Mouse (Mus musculus): ENCODE results near the gene Ppp1r21. TPM values are rescaled to one million over a fixed set of nuclear protein-coding genes. Genes with fewer than 3 reads are reported as not detected.

The Ppp1r21 gene
- total RNA-seq (2014; fragmentation: Nextera tagmentation) = 31.8 and 34.3 TPM in 2 replicates
- total RNA-seq (2017) = 31.0 and 33.5 TPM in 2 replicates
- polyA plus RNA-seq (2012) = 3.4 and 4.6 TPM in 2 replicates

GRCm38 (mm10) chr17:88529519-88530235 lies at the start of gene Ppp1r21:
Gene Ppp1r21, plus strand, starts transcription at chr17:88530118.
- peak; percentile 89 for DNase-seq (ENCODE audit: low spot score)
- peaks cover 24% of the 10 kb centered on the region for H3K4me1 ChIP-seq (ENCODE audit: insufficient read depth, low read depth, low read length)
- H3K27me3 ChIP-seq (ENCODE audit: insufficient read depth, low read length) = peaks cover under 1% of the 10 kb centered on the region
- peaks cover 6% of the 10 kb centered on the region for H3K36me3 ChIP-seq (replicated peaks)
- TF ChIP-seq POLR2AphosphoS5 (IDR thresholded peaks at IDR 0.05; ENCODE audit: insufficient replicate concordance, low read depth, low read length) = no peak
- TF ChIP-seq GATA2 (IDR thresholded peaks at IDR 0.05; ENCODE audit: borderline replicate concordance, low read depth, low read length) = no peak
- no peak for TF ChIP-seq GATA1 (IDR thresholded peaks at IDR 0.05; ENCODE audit: borderline replicate concordance, low read length)
- no peak for TF ChIP-seq CTCF (IDR thresholded peaks at IDR 0.05; ENCODE audit: low read depth, low read length)
- no peak for TF ChIP-seq TAL1 (conservative IDR thresholded peaks at IDR 0.05; ENCODE audit: low read depth, low read length)
- ATAC-seq (ENCODE audit: extremely low read depth, insufficient number of reproducible peaks, low FRiP score, poor library complexity, severe bottlenecking) = peak; percentile 87
- peak within 1 kb of the TSS; percentile 83 for H3K4me3 ChIP-seq (ENCODE audit: low read depth, low read length)
- no peaks in the 10 kb centered on the region for H3K9me3 ChIP-seq (replicated peaks)

- Histone ChIP-seq H3K4me1 (ENCODE audit: insufficient read depth, low read depth, low read length) (peaks cover 46% of the 10 kb centered on the region), H3K9me3 (replicated peaks) (no peaks in the 10 kb centered on the region), H3K27me3 (ENCODE audit: insufficient read depth, low read length) (no peaks in the 10 kb centered on the region), H3K36me3 (replicated peaks) (peaks cover 38% of the 10 kb centered on the region), H3K4me3 (ENCODE audit: low read depth, low read length) (peak overlapping the region; percentile 48; the same call in 1 of the 2 replicates)
- DNase-seq (ENCODE audit: low spot score) (no peak), ATAC-seq (ENCODE audit: extremely low read depth, insufficient number of reproducible peaks, low FRiP score, poor library complexity, severe bottlenecking) (peak; percentile 32)
- no peak for TF ChIP-seq POLR2AphosphoS5 (IDR thresholded peaks at IDR 0.05; ENCODE audit: insufficient replicate concordance, low read depth, low read length)
- TF ChIP-seq CTCF (IDR thresholded peaks at IDR 0.05; ENCODE audit: low read depth, low read length) = no peak
- TF ChIP-seq GATA1 (IDR thresholded peaks at IDR 0.05; ENCODE audit: borderline replicate concordance, low read length) = no peak
- no peak for TF ChIP-seq GATA2 (IDR thresholded peaks at IDR 0.05; ENCODE audit: borderline replicate concordance, low read depth, low read length)
- no peak for TF ChIP-seq TAL1 (conservative IDR thresholded peaks at IDR 0.05; ENCODE audit: low read depth, low read length)
Measured at GRCm38 (mm10) chr17:88480369-88480768, 49.5 kb upstream of the Ppp1r21 start.

GRCm38 (mm10) chr17:88481062-88481461 lies 48.9 kb upstream of the Ppp1r21 start:
- ATAC-seq (ENCODE audit: extremely low read depth, insufficient number of reproducible peaks, low FRiP score, poor library complexity, severe bottlenecking) (no peak), DNase-seq (ENCODE audit: low spot score) (no peak)
- Histone ChIP-seq H3K36me3 (replicated peaks) (peaks cover 39% of the 10 kb centered on the region), H3K4me1 (ENCODE audit: insufficient read depth, low read depth, low read length) (peaks cover 42% of the 10 kb centered on the region), H3K4me3 (ENCODE audit: low read depth, low read length) (no peak overlapping the region; the same call in 1 of the 2 replicates), H3K27me3 (ENCODE audit: insufficient read depth, low read length) (no peaks in the 10 kb centered on the region), H3K9me3 (replicated peaks) (no peaks in the 10 kb centered on the region)
- TF ChIP-seq POLR2AphosphoS5 (IDR thresholded peaks at IDR 0.05; ENCODE audit: insufficient replicate concordance, low read depth, low read length) = no peak
- no peak for TF ChIP-seq GATA1 (IDR thresholded peaks at IDR 0.05; ENCODE audit: borderline replicate concordance, low read length)
- no peak for TF ChIP-seq GATA2 (IDR thresholded peaks at IDR 0.05; ENCODE audit: borderline replicate concordance, low read depth, low read length)

- peak; percentile 74 for ATAC-seq (ENCODE audit: extremely low read depth, insufficient number of reproducible peaks, low FRiP score, poor library complexity, severe bottlenecking)
- no peak for TF ChIP-seq GATA2 (IDR thresholded peaks at IDR 0.05; ENCODE audit: borderline replicate concordance, low read depth, low read length)
- TF ChIP-seq CTCF (IDR thresholded peaks at IDR 0.05; ENCODE audit: low read depth, low read length) = no peak
- TF ChIP-seq GATA1 (IDR thresholded peaks at IDR 0.05; ENCODE audit: borderline replicate concordance, low read length) = no peak
- no peak for TF ChIP-seq POLR2AphosphoS5 (IDR thresholded peaks at IDR 0.05; ENCODE audit: insufficient replicate concordance, low read depth, low read length)
- no peak for TF ChIP-seq TAL1 (conservative IDR thresholded peaks at IDR 0.05; ENCODE audit: low read depth, low read length)
- DNase-seq (ENCODE audit: low spot score) = peak; percentile 29
- H3K4me1 ChIP-seq (ENCODE audit: insufficient read depth, low read depth, low read length) = peaks cover 42% of the 10 kb centered on the region
- H3K4me3 ChIP-seq (ENCODE audit: low read depth, low read length) = no peak overlapping the region
- peaks cover 42% of the 10 kb centered on the region for H3K36me3 ChIP-seq (replicated peaks)
- H3K27me3 ChIP-seq (ENCODE audit: insufficient read depth, low read length) = no peaks in the 10 kb centered on the region
- no peaks in the 10 kb centered on the region for H3K9me3 ChIP-seq (replicated peaks)
Measured at GRCm38 (mm10) chr17:88481587-88481986, 48.3 kb upstream of the Ppp1r21 start.

GRCm38 (mm10) chr17:88484539-88484938 lies 45.4 kb upstream of the Ppp1r21 start:
- TF ChIP-seq TAL1 (conservative IDR thresholded peaks at IDR 0.05; ENCODE audit: low read depth, low read length) = no peak
- TF ChIP-seq CTCF (IDR thresholded peaks at IDR 0.05; ENCODE audit: low read depth, low read length) = no peak
- TF ChIP-seq GATA2 (IDR thresholded peaks at IDR 0.05; ENCODE audit: borderline replicate concordance, low read depth, low read length) = no peak
- TF ChIP-seq POLR2AphosphoS5 (IDR thresholded peaks at IDR 0.05; ENCODE audit: insufficient replicate concordance, low read depth, low read length) = no peak
- H3K4me1 ChIP-seq (ENCODE audit: insufficient read depth, low read depth, low read length) = peaks cover 31% of the 10 kb centered on the region
- peaks cover 48% of the 10 kb centered on the region for H3K36me3 ChIP-seq (replicated peaks)
- no peaks in the 10 kb centered on the region for H3K9me3 ChIP-seq (replicated peaks)
- no peak overlapping the region for H3K4me3 ChIP-seq (ENCODE audit: low read depth, low read length)
- no peaks in the 10 kb centered on the region for H3K27me3 ChIP-seq (ENCODE audit: insufficient read depth, low read length)
- ATAC-seq (ENCODE audit: extremely low read depth, insufficient number of reproducible peaks, low FRiP score, poor library complexity, severe bottlenecking) (no peak), DNase-seq (ENCODE audit: low spot score) (no peak)

GRCm38 (mm10) chr17:88484951-88485350 lies 45.0 kb upstream of the Ppp1r21 start:
- TF ChIP-seq TAL1 (conservative IDR thresholded peaks at IDR 0.05; ENCODE audit: low read depth, low read length) (no peak), CTCF (IDR thresholded peaks at IDR 0.05; ENCODE audit: low read depth, low read length) (no peak)
- Histone ChIP-seq H3K4me3 (ENCODE audit: low read depth, low read length) (no peak overlapping the region), H3K4me1 (ENCODE audit: insufficient read depth, low read depth, low read length) (peaks cover 28% of the 10 kb centered on the region), H3K36me3 (replicated peaks) (peaks cover 48% of the 10 kb centered on the region), H3K9me3 (replicated peaks) (no peaks in the 10 kb centered on the region), H3K27me3 (ENCODE audit: insufficient read depth, low read length) (no peaks in the 10 kb centered on the region)
- DNase-seq (ENCODE audit: low spot score) (no peak), ATAC-seq (ENCODE audit: extremely low read depth, insufficient number of reproducible peaks, low FRiP score, poor library complexity, severe bottlenecking) (no peak)
